ENCODE assay signal across 9 mouse cellular contexts in the genomic region with DNA sequence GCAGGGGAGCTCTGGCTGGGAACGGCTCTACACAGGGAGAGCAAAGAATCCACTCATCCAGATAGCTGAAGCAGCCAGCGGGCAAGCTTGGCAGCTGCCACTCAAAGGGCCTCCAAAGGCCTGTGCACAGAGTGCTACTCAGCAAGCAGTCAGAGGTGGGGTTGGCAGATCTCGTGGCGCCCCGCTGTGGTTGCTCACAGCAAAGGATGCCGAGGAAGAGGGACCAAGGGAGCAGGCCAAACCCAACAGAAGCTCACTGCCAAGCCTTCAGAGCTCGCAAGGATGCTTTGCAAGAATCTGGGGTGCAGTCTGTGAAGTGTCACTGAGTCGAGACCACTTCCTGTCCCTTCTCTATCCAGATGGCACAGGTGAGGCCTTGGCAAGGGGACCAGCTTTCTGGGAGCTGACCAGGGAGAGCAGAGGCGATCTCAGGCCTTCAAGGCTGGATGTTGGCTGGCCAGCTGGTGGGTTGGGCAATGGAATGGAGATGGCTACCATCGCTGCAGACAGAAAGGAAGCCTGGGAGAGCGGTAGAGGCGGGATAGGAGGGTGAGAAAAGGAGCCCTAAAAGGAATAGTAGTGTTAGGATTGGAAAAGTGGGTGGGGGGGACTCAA. TPM values are rescaled to one million over a fixed set of nuclear protein-coding genes. Genes with fewer than 3 reads are reported as not detected.
DNase-seq lines count a peak whose midpoint lies in the region; ATAC-seq and TF ChIP-seq lines count a peak whose summit lies in the region.
"Had no signal": no experiment of that assay in that cellular context is flagged by ENCODE, and none has a peak within 500 bp of the region (broad histone marks: within the 10 kb centered on the region; RNA-seq: fewer than 3 reads in every experiment).

No protein-coding gene starts in this region.

- no peak overlapping the region for H3K4me2 ChIP-seq in hindbrain, embryonic 11.5 days (replicated peaks; ENCODE audit: low read depth, low read length)
- H3K4me2 ChIP-seq in neural tube, embryonic 15.5 days: no peak overlapping the region; the same call in 1 of the 2 replicates

- H3K4me1 ChIP-seq in hindbrain, embryonic 11.5 days (replicated peaks; ENCODE audit: control insufficient read depth, insufficient read depth, low read length): peaks cover 6% of the 10 kb centered on the region
- peaks cover 28% of the 10 kb centered on the region for H3K4me1 ChIP-seq in neural tube, embryonic 15.5 days
- peaks cover 16% of the 10 kb centered on the region for H3K4me1 ChIP-seq in heart, embryonic 10.5 days

- H3K79me3 ChIP-seq in C2C12 (ENCODE audit: low read depth): no peaks in the 10 kb centered on the region

- no peaks in the 10 kb centered on the region for H3K9me3 ChIP-seq in hindbrain, embryonic 11.5 days (ENCODE audit: control insufficient read depth, low read length)
- no peaks in the 10 kb centered on the region for H3K9me3 ChIP-seq in neural tube, embryonic 15.5 days (replicated peaks)
- H3K9me3 ChIP-seq in heart, embryonic 10.5 days: no peaks in the 10 kb centered on the region

- no peaks in the 10 kb centered on the region for H3K79me2 ChIP-seq in C2C12 (ENCODE audit: control insufficient read depth, insufficient read depth)

- H3K4me3 ChIP-seq in C2C12 (ENCODE audit: insufficient read depth, poor library complexity, severe bottlenecking): no peak overlapping the region
- no peak overlapping the region for H3K4me3 ChIP-seq in hindbrain, embryonic 11.5 days (ENCODE audit: low read depth, low read length)
- no peak overlapping the region for H3K4me3 ChIP-seq in neural tube, embryonic 15.5 days (replicated peaks)
- H3K4me3 ChIP-seq in heart, embryonic 10.5 days: no peak overlapping the region

- H3K27me3 ChIP-seq in C2C12 (ENCODE audit: control insufficient read depth, insufficient read depth, insufficient read length): no peaks in the 10 kb centered on the region
- no peaks in the 10 kb centered on the region; the same call in 1 of the 2 replicates for H3K27me3 ChIP-seq in hindbrain, embryonic 11.5 days (ENCODE audit: control insufficient read depth, insufficient read depth, low read length)
- H3K27me3 ChIP-seq in neural tube, embryonic 15.5 days (replicated peaks): peaks cover 9% of the 10 kb centered on the region; the same call in 1 of the 2 replicates
- H3K27me3 ChIP-seq in heart, embryonic 10.5 days (ENCODE audit: insufficient read depth, poor library complexity, severe bottlenecking): peaks cover 37% of the 10 kb centered on the region

- H3K27ac ChIP-seq in hindbrain, embryonic 11.5 days (ENCODE audit: low read depth, low read length): no peak overlapping the region
- no peak overlapping the region for H3K27ac ChIP-seq in neural tube, embryonic 15.5 days (replicated peaks)
- H3K27ac ChIP-seq in heart, embryonic 10.5 days: no peak overlapping the region

- intact Hi-C loops in left cerebral cortex, postnatal 25 days (cut with DNase I): loop anchor here (5.0 to 10.0 kb wide), 3 partner anchors 1631 to 1814 kb away; no protein-coding TSS in a partner anchor

- peak; percentile 63 for TF ChIP-seq CTCF in C2C12 (IDR thresholded peaks at IDR 0.05; ENCODE audit: control insufficient read depth, insufficient read depth, insufficient read length)

- H3K36me3 ChIP-seq in C2C12 (ENCODE audit: control insufficient read depth, insufficient read depth): no peaks in the 10 kb centered on the region
- H3K36me3 ChIP-seq in hindbrain, embryonic 11.5 days (ENCODE audit: control insufficient read depth, insufficient read depth, low read length): no peaks in the 10 kb centered on the region
- no peaks in the 10 kb centered on the region for H3K36me3 ChIP-seq in neural tube, embryonic 15.5 days
- H3K36me3 ChIP-seq in heart, embryonic 10.5 days: no peaks in the 10 kb centered on the region

- peak; percentile 82 for ATAC-seq in hindbrain, embryonic 11.5 days (ENCODE audit: low FRiP score)
- peak; percentile 68; the same call in 1 of the 2 replicates for ATAC-seq in neural tube, embryonic 15.5 days (ENCODE audit: low FRiP score)

- H3K9ac ChIP-seq in hindbrain, embryonic 11.5 days (ENCODE audit: low read depth, low read length): no peak overlapping the region
- H3K9ac ChIP-seq in neural tube, embryonic 15.5 days (replicated peaks): no peak overlapping the region

- no peak overlapping the region for H3ac ChIP-seq in C2C12 (ENCODE audit: control insufficient read depth, insufficient read length, low read depth)

- WGBS in hindbrain, embryonic 11.5 days: 20% methylated on average over 12 of the region's 12 CpGs
- WGBS in neural tube, embryonic 15.5 days: 12% methylated on average over 12 of the region's 12 CpGs
- WGBS in heart, embryonic 10.5 days: 20% methylated on average over 12 of the region's 12 CpGs

- peak; percentile 35 for DNase-seq in adrenal gland, postnatal 10 days
- no peak for DNase-seq in adrenal gland, adult 18-20 months (ENCODE audit: low spot score in 2 of 2)
- peak; percentile 83 to 90 for DNase-seq in cerebellum, postnatal 25 days
- peak; percentile 62 for DNase-seq in hindbrain, embryonic 11.5 days (ENCODE audit: low spot score)
- peak; percentile 57 to 60 for DNase-seq in left cerebral cortex, postnatal 25 days (ENCODE audit: low spot score in 2 of 2)
- no peak for DNase-seq in heart, embryonic 10.5 days (ENCODE audit: low spot score)

TF ChIP-seq in C2C12, 6 proteins besides CTCF, POLR2A, EP300 and RAD21:
- TF ChIP-seq MAX (IDR thresholded peaks at IDR 0.05) (no peak), FOSL1 (IDR thresholded peaks at IDR 0.05; ENCODE audit: insufficient read depth, low read length, poor library complexity, severe bottlenecking) (no peak), MYOG (IDR thresholded peaks at IDR 0.05; ENCODE audit: control insufficient read depth, extremely low read depth, insufficient read length) (no peak), CEBPB (IDR thresholded peaks at IDR 0.05; ENCODE audit: low read depth) (no peak), USF1 (IDR thresholded peaks at IDR 0.05; ENCODE audit: low read depth) (no peak), MYOD1 (IDR thresholded peaks at IDR 0.05; ENCODE audit: control insufficient read depth, insufficient read length, low read depth) (no peak)

RNA-seq across cellular contexts. Expression of gene Clrn3, which starts 42.6 kb away (rescaled TPM):
- not detected for total RNA-seq in adrenal gland, postnatal 10 days (2021)
- total RNA-seq in adrenal gland, adult 18-20 months (2021): not detected
- not detected for polyA plus RNA-seq in C2C12 (2012; fragmentation: generic; extraction: Trizol)
- not detected in 2 replicates for polyA plus RNA-seq in hindbrain, embryonic 11.5 days (2014; fragmentation: Nextera tagmentation; extraction: Ambion mirVana)
- not detected for total RNA-seq in left cerebral cortex, postnatal 25 days (2021)
- polyA plus RNA-seq in neural tube, embryonic 15.5 days (2015; fragmentation: Nextera tagmentation; extraction: Ambion mirVana): 1.5 TPM in 1 of 2 replicates, not detected in the other
- not detected in 2 replicates for polyA plus RNA-seq in heart, embryonic 10.5 days (2016; fragmentation: Nextera tagmentation; extraction: Ambion mirVana)
- polyA plus RNA-seq: frontal cortex, adult 2 months had no signal

RNA-seq across cellular contexts. Expression of gene Ptpre, which starts 51.4 kb away (rescaled TPM):
- 1 to 10 TPM; 4.1 to 8.0 TPM for total RNA-seq in adrenal gland, postnatal 10 days (2021)
- 1 to 10 TPM; 3.5 to 4.2 TPM for total RNA-seq in adrenal gland, adult 18-20 months (2021)
- 1.5 TPM for polyA plus RNA-seq in C2C12 (2012; fragmentation: generic; extraction: Trizol)
- polyA plus RNA-seq in hindbrain, embryonic 11.5 days (2014; fragmentation: Nextera tagmentation; extraction: Ambion mirVana): 0.83 and 1.3 TPM in 2 replicates
- 10 to 100 TPM; 24.9 to 27.3 TPM for total RNA-seq in left cerebral cortex, postnatal 25 days (2021)
- 10.0 and 11.0 TPM in 2 replicates for polyA plus RNA-seq in neural tube, embryonic 15.5 days (2015; fragmentation: Nextera tagmentation; extraction: Ambion mirVana)
- polyA plus RNA-seq in heart, embryonic 10.5 days (2016; fragmentation: Nextera tagmentation; extraction: Ambion mirVana): 1.1 and 1.8 TPM in 2 replicates

Comparison
In these comparisons a context has a peak if more than half of its experiments do, and no peak if none do; other contexts are left out.
1. DNase-seq: peak in adrenal gland, postnatal 10 days (single experiment), cerebellum, postnatal 25 days (2 of 2), hindbrain, embryonic 11.5 days (single experiment) and left cerebral cortex, postnatal 25 days (2 of 2); none in adrenal gland, adult 18-20 months (0 of 2) and heart, embryonic 10.5 days (single experiment).